7 mouse cellular contexts compared by ENCODE assay signal in genomic region chr8:48554762-48555545, GRCm38 (mm10).
DNase-seq lines count a peak whose midpoint lies in the region; ATAC-seq and TF ChIP-seq lines count a peak whose summit lies in the region.

No protein-coding gene starts in this region.

- DNase-seq in adrenal gland, postnatal 36 days: peak; percentile 81
- DNase-seq in embryo, embryonic 9.5 days (ENCODE audit: extremely low spot score): peak; percentile 89
- peak; percentile 91 for DNase-seq in limb, embryonic 10.5 days (ENCODE audit: low spot score)
- DNase-seq in midbrain, postnatal 0 days (ENCODE audit: low spot score): peak; percentile 92
- DNase-seq in testis, postnatal 10 days (ENCODE audit: low spot score): peak; percentile 78

- ATAC-seq in granulocyte monocyte progenitor cell, adult 5-6 weeks (replicated peaks; ENCODE audit: poor library complexity, severe bottlenecking): peak; percentile 77
- peak; percentile 87 for ATAC-seq in intestine, postnatal 0 days
- peak; percentile 95 for ATAC-seq in midbrain, postnatal 0 days (ENCODE audit: low FRiP score)

- H3K4me2 ChIP-seq in intestine, postnatal 0 days (replicated peaks; ENCODE audit: low read depth): peak overlapping the region; percentile 88
- peak overlapping the region; percentile 83 for H3K4me2 ChIP-seq in midbrain, postnatal 0 days (ENCODE audit: low read depth, low read length, poor library complexity, severe bottlenecking)

- H3K4me1 ChIP-seq in intestine, postnatal 0 days (replicated peaks; ENCODE audit: control insufficient read depth, insufficient read depth, low read length): no peaks in the 10 kb centered on the region
- H3K4me1 ChIP-seq in limb, embryonic 10.5 days: peaks cover 37% of the 10 kb centered on the region
- no peaks in the 10 kb centered on the region for H3K4me1 ChIP-seq in midbrain, postnatal 0 days (ENCODE audit: insufficient read depth, low read length)

- under 1% methylated on average over 72 of the region's 86 CpGs for WGBS in intestine, postnatal 0 days
- under 1% methylated on average over 84 of the region's 86 CpGs for WGBS in limb, embryonic 10.5 days
- WGBS in midbrain, postnatal 0 days: under 1% methylated on average over 76 of the region's 86 CpGs

- H3K36me3 ChIP-seq in intestine, postnatal 0 days (ENCODE audit: control insufficient read depth, insufficient read depth): no peaks in the 10 kb centered on the region
- H3K36me3 ChIP-seq in limb, embryonic 10.5 days: no peaks in the 10 kb centered on the region
- H3K36me3 ChIP-seq in midbrain, postnatal 0 days (ENCODE audit: insufficient read depth, low read length): no peaks in the 10 kb centered on the region

- 0 out of 2 replicates have a peak overlapping the region, but pooled peaks have one; percentile 42 for H3K27ac ChIP-seq in intestine, postnatal 0 days (ENCODE audit: low read depth, low read length)
- H3K27ac ChIP-seq in limb, embryonic 10.5 days: peak overlapping the region; percentile 99
- peak overlapping the region; percentile 85 for H3K27ac ChIP-seq in midbrain, postnatal 0 days (ENCODE audit: low read depth, low read length)

- H3K9me3 ChIP-seq in intestine, postnatal 0 days (ENCODE audit: control insufficient read depth): no peaks in the 10 kb centered on the region
- H3K9me3 ChIP-seq in limb, embryonic 10.5 days (replicated peaks): no peaks in the 10 kb centered on the region
- H3K9me3 ChIP-seq in midbrain, postnatal 0 days (ENCODE audit: low read length): no peaks in the 10 kb centered on the region

- H3K9ac ChIP-seq in intestine, postnatal 0 days (ENCODE audit: low read depth, low read length): peak overlapping the region; percentile 35
- peak overlapping the region; percentile 79 for H3K9ac ChIP-seq in midbrain, postnatal 0 days (replicated peaks; ENCODE audit: low read length, poor library complexity, severe bottlenecking)

- TF ChIP-seq CTCF in intestine, postnatal 0 days (IDR thresholded peaks at IDR 0.05; ENCODE audit: low read depth): no peak; the same call in 1 of the 2 replicates
- no peak for TF ChIP-seq CTCF in midbrain, postnatal 0 days (IDR thresholded peaks at IDR 0.05)

- H3K4me3 ChIP-seq in intestine, postnatal 0 days (ENCODE audit: low read depth, low read length): peak overlapping the region; percentile 60
- H3K4me3 ChIP-seq in limb, embryonic 10.5 days: peak overlapping the region; percentile 89
- peak overlapping the region; percentile 87 for H3K4me3 ChIP-seq in midbrain, postnatal 0 days (ENCODE audit: low read depth, low read length)

- 0 out of 2 replicates have a peak, but pooled peaks cover 3% of the 10 kb centered on the region for H3K27me3 ChIP-seq in intestine, postnatal 0 days (replicated peaks; ENCODE audit: control insufficient read depth, insufficient read depth, low read length)
- no peaks in the 10 kb centered on the region for H3K27me3 ChIP-seq in limb, embryonic 10.5 days (ENCODE audit: low read depth, poor library complexity, severe bottlenecking)
- H3K27me3 ChIP-seq in midbrain, postnatal 0 days (ENCODE audit: insufficient read depth, low read length): no peaks in the 10 kb centered on the region

Comparison
In these comparisons a context has a peak if more than half of its experiments do, and no peak if none do; other contexts are left out.
1. Peak in every context shown above with its lines: DNase-seq, ATAC-seq, H3K4me3 ChIP-seq and H3K27ac ChIP-seq.
2. H3K27ac ChIP-seq: peak in every context shown above with its lines; median percentile 99 in limb, embryonic 10.5 days; 85 in midbrain, postnatal 0 days; 42 in intestine, postnatal 0 days.